Mouse (Mus musculus) spleen, postnatal 0 days (tissue): ENCODE measurements around the gene Gar1. TPM values are rescaled to one million over a fixed set of nuclear protein-coding genes. Genes with fewer than 3 reads are reported as not detected.

ENCODE experiments used
- polyA plus RNA-seq: library from polyadenylated mRNA; unstranded; fragments of >200 nt; fragmentation: Nextera tagmentation; extraction: Ambion mirVana; gene quantifications from 2 replicates; pipeline ENCODE4 v1.2.1, GENCODE M21; 2015

The Gar1 gene
- polyA plus RNA-seq = 60.9 and 66.2 TPM in 2 replicates

GRCm38 (mm10) chr3:129831035-129831568, at the start of gene Gar1:
Gar1 (minus strand) TSS chr3:129831396.

GRCm38 (mm10) chr3:129878405-129879021, 47.3 kb upstream of the Gar1 start, which contains the start of gene Pla2g12a:
Pla2g12a (plus strand) TSS chr3:129878606.

DNA sequence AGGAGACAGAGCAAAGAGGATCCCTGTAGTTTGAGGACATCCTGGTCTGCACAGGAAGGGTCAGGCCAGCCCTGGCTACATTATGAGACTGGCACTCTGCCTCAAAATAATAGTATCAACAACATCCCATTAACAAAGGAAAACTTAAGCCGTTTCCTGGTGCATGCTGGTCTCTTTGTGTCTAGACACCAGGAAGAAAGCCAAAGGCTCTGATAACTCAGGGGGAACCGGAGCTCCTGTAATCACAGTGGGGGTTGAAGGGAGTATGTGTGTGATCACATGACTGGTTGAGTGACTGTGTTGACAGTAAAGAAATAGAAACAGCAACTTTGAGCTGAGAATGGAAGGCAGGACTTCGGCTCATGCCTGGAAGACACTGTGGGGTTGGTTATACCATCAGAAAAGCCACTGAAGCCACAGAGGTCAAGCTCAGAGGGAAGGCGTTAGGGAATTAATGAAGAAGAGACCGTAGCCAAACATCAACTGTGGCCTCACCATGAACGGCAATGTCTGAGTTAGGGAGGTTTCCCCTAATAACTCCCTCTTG, 4.3 kb upstream of the Gar1 start, which contains the start of gene Cfi:
TSS of gene Cfi (plus strand) at position 497 of the 547 bp plus-strand sequence.

GRCm38 (mm10) chr3:129822206-129822775, 8.9 kb downstream of the Gar1 start, which contains the start of gene Rrh:
Rrh (minus strand) TSS chr3:129822587.

DNA sequence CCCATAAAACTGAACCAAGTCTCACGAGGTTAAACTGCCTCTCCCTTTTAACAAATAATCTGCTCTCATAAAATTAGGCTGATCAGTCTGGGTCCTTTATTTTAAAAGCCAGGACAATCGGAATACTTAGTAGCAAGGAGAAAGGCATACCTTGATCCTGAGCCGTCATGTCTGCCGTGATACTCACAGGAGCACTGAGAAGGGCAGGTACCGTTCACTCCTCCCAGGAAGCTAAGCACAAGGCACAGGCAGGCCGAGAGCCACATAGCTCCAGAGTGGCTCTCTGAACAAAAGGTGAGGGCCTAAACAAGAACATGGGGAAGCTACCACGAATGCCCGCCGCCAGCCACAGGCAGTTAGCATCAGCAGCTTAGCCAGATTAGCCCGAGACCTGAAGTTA, 27.4 kb downstream of the Gar1 start, which contains the start of gene Lrit3:
TSS of gene Lrit3 (minus strand) at position 266 of the 400 bp plus-strand sequence.

Other genes starting within 250 kb of the Gar1 start
- 0.69 and 1.1 TPM in 2 replicates for gene Egf, start 76.1 kb downstream of the Gar1 start, polyA plus RNA-seq
- not detected in 2 replicates for gene Lrit3, start 27.4 kb downstream of the Gar1 start, polyA plus RNA-seq
- 0.07 TPM in 1 of 2 replicates, not detected in the other for gene Rrh, start 8.8 kb downstream of the Gar1 start, polyA plus RNA-seq
- 0.45 and 0.46 TPM in 2 replicates for gene Cfi, start 4.5 kb upstream of the Gar1 start, polyA plus RNA-seq
- 112 and 123 TPM in 2 replicates for gene Pla2g12a, start 47.2 kb upstream of the Gar1 start, polyA plus RNA-seq
- gene Casp6, start 70.0 kb upstream of the Gar1 start, polyA plus RNA-seq = 34.7 and 38.4 TPM in 2 replicates
- gene Mcub, start 138.8 kb upstream of the Gar1 start, polyA plus RNA-seq = 38.6 and 42.2 TPM in 2 replicates
- gene Sec24b, start 230.2 kb upstream of the Gar1 start, polyA plus RNA-seq = 11.8 and 12.6 TPM in 2 replicates